Mouse (Mus musculus): ENCODE measurements around the gene Tekt3.

- no peak for TF ChIP-seq POLR2A (IDR thresholded peaks at IDR 0.05; ENCODE audit: borderline replicate concordance, insufficient read depth, low read length)
- TF ChIP-seq CTCF (IDR thresholded peaks at IDR 0.05; ENCODE audit: borderline replicate concordance, insufficient read depth, low read depth, low read length): no peak
Measured at GRCm38 (mm10) chr11:63130497-63130896, 69.0 kb downstream of the Tekt3 start.

All from cerebellum, adult 2 months (tissue).